Mouse (Mus musculus) brain, embryonic 14.5 days (tissue): ENCODE measurements around the gene Gm3336. TPM values are rescaled to one million over a fixed set of nuclear protein-coding genes. Genes with fewer than 3 reads are reported as not detected.
A peak's percentile ranks its signal among the peaks of the same experiment; 100 is the strongest.

Experiments
- DNase-seq: peaks from one replicate; pipeline ENCODE4 v3.0.0-alpha.2; 2011; ENCODE audit warnings: low read depth
- CTCF ChIP-seq: fragments of 200-500 bp; IDR thresholded peaks from 2 replicates; pipeline ENCODE4 v1.5.1; 2012; ENCODE audit warnings: inconsistent platforms, mild to moderate bottlenecking, moderate library complexity, borderline replicate concordance; ENCODE audit not compliant: insufficient read depth, insufficient read length; ENCODE audit errors: extremely low read depth
- POLR2A ChIP-seq: fragments of 200-500 bp; IDR thresholded peaks from 2 replicates; pipeline ENCODE4 v1.6.1; 2012; ENCODE audit warnings: mild to moderate bottlenecking, inconsistent platforms, borderline replicate concordance; ENCODE audit not compliant: poor library complexity, insufficient read depth, insufficient read length, severe bottlenecking; ENCODE audit errors: extremely low read depth
- polyA plus RNA-seq: library from polyadenylated mRNA; depleted of rRNA; stranded (reverse); fragments of >200 nt; gene quantifications from 2 replicates; pipeline ENCODE4 v1.2.3, GENCODE M21; 2012; rRNA removed

Gene Gm3336
- polyA plus RNA-seq, 1 experiment = not detected

DNA sequence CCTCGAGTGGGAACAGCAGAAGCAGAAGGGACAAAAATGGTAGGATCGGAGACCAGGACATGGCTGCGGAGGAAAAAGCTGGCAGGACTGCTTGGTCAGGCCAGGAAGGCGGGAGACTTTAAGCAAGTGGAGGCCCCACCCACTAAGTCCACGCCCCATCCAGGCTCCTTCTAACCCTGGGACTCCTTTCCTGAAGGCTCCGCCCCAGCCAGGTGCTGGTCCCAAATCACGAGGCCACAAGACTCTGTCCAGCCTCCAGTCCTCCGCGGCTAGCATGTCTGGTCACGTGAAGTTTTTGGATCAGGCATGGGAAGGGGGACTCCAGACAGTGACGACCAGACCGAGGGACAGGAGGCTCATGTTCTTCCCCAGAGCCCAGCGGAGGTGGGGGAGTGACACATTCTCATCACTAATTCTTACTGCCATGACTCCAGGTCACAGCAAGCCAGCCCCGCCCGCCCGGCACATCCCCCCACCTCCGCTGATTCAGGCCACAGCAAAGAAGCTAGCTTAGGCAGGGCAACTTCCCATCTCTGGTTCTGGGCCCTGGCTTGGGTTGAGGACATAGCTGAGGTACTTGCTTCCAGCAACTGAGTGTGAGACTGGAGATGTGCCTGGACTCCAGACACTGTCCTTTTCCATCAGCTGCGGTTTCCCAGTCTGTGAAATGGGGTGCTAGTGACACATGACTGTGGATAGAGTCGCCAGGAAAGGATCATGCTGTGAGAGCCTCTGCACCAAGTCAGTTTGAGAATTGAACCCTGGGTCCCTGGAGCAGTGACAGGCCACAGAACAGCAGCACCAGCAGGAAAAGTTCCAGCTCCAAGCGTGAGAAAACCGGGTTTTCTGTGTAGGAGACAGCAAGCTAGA is 48.5 kb downstream of the Gm3336 start:
- peak; percentile 50 for DNase-seq

DNA sequence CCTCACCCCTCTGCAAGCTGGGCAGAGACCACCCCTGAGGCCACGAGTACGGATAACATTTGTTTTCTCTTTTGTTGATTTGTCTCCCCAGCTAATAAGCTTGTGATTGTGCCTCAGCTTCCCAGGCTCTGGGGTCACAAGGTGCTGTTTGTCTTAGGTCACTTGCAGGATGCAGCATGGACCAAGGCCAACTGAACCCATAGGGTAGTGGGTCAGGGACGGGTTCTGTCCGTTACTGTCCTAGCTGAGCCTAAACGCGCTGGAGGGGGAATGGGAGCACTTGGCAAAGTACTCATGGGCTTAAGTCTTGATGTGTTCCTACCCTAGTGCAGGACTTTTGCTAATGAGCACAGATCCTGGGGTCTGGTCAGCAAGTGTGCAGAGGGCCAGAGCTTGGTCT is 49.2 kb downstream of the Gm3336 start:
- no peak for DNase-seq
- TF ChIP-seq CTCF (no peak), POLR2A (no peak)

More for the DNA sequence above, 48.5 kb downstream of the Gm3336 start:
- no peak for TF ChIP-seq POLR2A
- TF ChIP-seq CTCF = no peak

DNA sequence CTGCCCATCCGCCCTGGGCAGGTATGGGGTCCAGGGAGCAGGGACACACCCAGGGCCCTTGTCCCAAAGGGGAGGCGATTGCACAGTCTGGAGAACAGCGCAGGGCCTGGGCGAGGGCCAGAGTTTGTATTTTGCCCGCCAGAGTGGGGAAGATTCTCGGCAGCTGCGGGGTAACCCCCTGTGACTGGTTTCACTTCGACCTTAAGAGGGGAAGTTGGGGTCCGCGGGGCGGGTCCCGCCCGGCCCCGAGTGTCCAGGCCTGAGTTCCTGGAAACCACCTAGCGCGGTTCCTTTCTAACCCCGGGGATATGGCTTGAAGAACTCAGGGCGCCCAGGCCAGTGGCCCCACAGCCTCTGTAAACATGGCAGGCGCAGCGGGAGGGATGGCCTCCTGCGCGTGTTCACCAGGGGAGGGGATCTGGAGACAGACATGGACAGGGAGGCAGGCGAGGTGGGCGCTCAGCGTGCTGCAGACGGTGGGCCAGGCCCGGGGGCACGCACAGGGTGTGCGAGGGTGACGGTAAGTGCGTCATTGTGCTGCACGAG is 50.0 kb downstream of the Gm3336 start:
- DNase-seq = no peak
- TF ChIP-seq CTCF = no peak
- no peak for TF ChIP-seq POLR2A

DNA sequence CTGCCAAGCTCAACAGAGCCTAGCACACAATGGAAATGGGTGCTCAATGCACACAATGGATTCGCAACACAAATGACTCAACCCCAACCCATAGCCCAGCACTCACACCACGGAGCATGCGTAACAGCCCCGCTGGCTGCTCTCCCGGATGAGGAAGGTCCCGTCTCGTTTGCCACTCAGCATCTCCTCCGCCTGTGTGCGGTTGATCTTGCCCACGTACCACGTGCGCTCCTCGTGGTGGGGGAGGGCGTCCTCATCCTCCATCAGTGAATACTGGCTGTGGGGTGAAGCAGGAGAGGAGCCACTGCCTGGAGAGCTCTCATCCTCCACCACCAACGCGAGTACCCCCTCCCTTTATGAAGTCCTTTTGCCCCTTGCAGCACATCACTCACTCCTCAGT is 50.6 kb downstream of the Gm3336 start:
- DNase-seq = no peak
- TF ChIP-seq CTCF (no peak), POLR2A (no peak)

DNA sequence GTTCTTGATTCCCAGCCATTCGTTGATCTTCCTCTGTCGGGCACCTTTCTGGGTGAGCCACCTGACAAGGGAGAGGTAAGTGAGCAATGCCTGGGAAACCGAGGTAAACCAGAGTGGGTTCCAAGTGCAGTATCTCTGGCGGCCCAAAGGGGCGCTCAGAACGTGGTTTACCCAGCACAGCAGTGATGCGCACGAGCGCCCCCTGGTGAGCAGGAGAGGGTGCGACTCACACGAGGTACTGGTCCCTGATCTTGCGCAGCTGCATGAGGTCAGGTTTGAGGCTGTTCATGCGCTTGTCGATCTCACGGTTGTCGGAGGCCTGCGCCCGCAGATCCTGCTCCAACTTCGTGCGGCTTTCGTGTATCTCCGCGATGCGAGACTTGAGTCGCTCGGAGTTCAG is 51.0 kb downstream of the Gm3336 start:
- TF ChIP-seq POLR2A (no peak), CTCF (peak; percentile 100)
- DNase-seq = peak; percentile 97

DNA sequence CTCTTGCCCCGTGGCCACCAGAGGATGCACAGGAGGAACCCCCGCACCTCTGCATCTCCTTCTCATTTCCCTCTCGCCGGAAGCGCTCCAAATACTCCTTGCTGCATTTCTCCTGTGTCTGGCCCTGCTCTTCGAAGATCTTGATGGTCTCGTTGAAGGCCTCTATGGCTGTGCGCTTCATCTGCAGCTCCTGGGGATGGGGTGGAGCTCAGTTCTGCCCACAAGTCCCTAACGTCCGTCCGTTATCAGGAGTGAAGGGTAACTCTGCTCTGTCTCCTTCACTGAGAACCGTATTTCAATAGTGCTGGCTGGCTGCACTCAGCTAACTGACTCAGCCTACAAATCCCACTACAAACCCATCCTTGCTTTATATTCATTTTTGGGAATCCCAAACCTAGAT is 51.5 kb downstream of the Gm3336 start:
- DNase-seq = no peak
- TF ChIP-seq CTCF = no peak
- TF ChIP-seq POLR2A = no peak

DNA sequence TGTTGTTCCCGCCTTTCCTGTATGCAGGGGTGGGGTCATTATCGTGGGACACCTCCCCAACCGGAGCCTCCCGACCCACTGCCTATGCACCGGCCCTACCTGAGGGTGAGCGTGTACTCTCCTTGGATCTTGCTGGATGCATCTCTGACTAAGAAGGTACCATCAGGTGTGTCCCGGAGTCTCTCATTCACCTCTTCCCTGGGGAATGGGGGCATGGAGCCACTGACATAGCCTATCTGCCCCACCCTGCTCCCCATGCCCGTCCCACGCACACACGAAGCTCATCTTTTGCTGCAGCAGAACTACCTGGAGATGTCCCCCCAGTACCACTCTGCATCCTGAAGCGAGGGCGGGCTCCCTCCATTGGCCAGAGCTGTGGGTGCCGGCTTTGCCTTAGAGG is 52.4 kb downstream of the Gm3336 start:
- no peak for DNase-seq
- TF ChIP-seq CTCF = no peak
- no peak for TF ChIP-seq POLR2A

DNA sequence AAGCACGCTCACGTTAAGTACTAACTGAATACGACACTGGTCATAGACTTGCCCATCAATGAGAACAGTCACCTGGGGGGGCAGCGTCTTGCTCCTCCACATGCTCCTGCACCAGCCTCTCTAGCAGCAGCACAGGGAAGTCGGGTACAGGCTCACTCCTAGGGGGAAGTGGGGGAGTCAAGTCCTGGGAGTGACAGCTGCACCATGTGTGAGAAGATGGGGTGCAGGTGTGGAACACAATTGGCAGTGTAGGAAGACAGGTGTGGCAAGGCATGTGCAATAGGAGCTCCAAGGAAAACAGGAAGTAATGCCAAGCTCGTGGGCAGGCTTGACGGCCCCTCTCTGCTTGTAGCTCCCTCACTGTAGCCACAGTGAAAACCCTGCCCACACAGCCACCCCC is 52.9 kb downstream of the Gm3336 start:
- no peak for TF ChIP-seq POLR2A
- TF ChIP-seq CTCF = no peak
- no peak for DNase-seq

DNA sequence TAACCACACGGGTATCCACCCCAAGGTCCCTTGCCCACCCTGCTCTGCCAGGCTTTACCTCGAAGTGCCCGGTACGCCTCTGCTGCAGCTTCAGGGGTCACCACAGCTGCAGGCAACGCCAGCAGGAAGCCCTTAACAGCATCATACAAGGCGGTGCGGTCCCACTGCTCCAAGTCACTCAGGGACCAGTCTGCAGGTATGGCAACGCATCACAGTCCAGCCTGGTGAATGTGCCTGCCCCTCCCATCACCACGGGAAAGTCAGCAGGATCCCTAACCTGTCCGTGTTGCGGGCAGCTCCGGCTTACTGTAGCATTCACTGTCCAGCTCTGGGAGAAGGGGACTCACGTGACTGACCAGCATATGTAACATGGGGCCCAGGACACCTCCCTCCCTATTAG is 53.7 kb downstream of the Gm3336 start:
- DNase-seq = no peak
- TF ChIP-seq POLR2A (no peak), CTCF (no peak)

Other genes with a start within 250 kb of the Gm3336 start
- gene Klhl26, start 241.6 kb upstream of the Gm3336 start, polyA plus RNA-seq = 46.7 and 50.6 TPM in 2 replicates
- gene Tmem59l, start 231.2 kb upstream of the Gm3336 start, polyA plus RNA-seq = 64.8 and 68.6 TPM in 2 replicates
- gene Crlf1, start 225.4 kb upstream of the Gm3336 start, polyA plus RNA-seq = 1.4 and 2.5 TPM in 2 replicates
- gene Rex1bd, start 211.8 kb upstream of the Gm3336 start, polyA plus RNA-seq = 175 and 234 TPM in 2 replicates
- 1,073 and 1,241 TPM in 2 replicates for gene Uba52, start 207.7 kb upstream of the Gm3336 start, polyA plus RNA-seq
- gene Fkbp8, start 190.8 kb upstream of the Gm3336 start, polyA plus RNA-seq = 485 and 597 TPM in 2 replicates
- gene Kxd1, start 190.6 kb upstream of the Gm3336 start, polyA plus RNA-seq = 44.5 and 52.0 TPM in 2 replicates
- gene Ell, start 179.1 kb upstream of the Gm3336 start, polyA plus RNA-seq = 26.6 and 27.0 TPM in 2 replicates
- 165 and 231 TPM in 2 replicates for gene Isyna1, start 124.2 kb upstream of the Gm3336 start, polyA plus RNA-seq
- gene Ssbp4, start 109.7 kb upstream of the Gm3336 start, polyA plus RNA-seq = 202 and 236 TPM in 2 replicates
- gene Lrrc25, start 102.4 kb upstream of the Gm3336 start, polyA plus RNA-seq = 1.4 TPM in 2 replicates
- 0.23 and 0.26 TPM in 2 replicates for gene Gdf15, start 86.1 kb upstream of the Gm3336 start, polyA plus RNA-seq
- 80.8 and 83.7 TPM in 2 replicates for gene Pgpep1, start 58.2 kb upstream of the Gm3336 start, polyA plus RNA-seq
- gene Lsm4, start 45.3 kb upstream of the Gm3336 start, polyA plus RNA-seq = 159 and 208 TPM in 2 replicates
- 281 and 291 TPM in 2 replicates for gene Jund, start 19.6 kb upstream of the Gm3336 start, polyA plus RNA-seq
- 0.10 and 0.23 TPM in 2 replicates for gene Iqcn, start 15.1 kb upstream of the Gm3336 start, polyA plus RNA-seq
- gene Pde4c, start 5.2 kb downstream of the Gm3336 start, polyA plus RNA-seq = 0.40 and 0.58 TPM in 2 replicates
- gene Rab3a, start 36.1 kb downstream of the Gm3336 start, polyA plus RNA-seq = 468 and 475 TPM in 2 replicates
- gene Mpv17l2, start 42.4 kb downstream of the Gm3336 start, polyA plus RNA-seq = 29.1 and 45.0 TPM in 2 replicates
- gene Pik3r2, start 58.2 kb downstream of the Gm3336 start, polyA plus RNA-seq = 150 and 161 TPM in 2 replicates
- 45.2 and 48.3 TPM in 2 replicates for gene Mast3, start 86.5 kb downstream of the Gm3336 start, polyA plus RNA-seq
- 0.11 and 0.14 TPM in 2 replicates for gene Il12rb1, start 89.9 kb downstream of the Gm3336 start, polyA plus RNA-seq
- 27.2 and 38.6 TPM in 2 replicates for gene Arrdc2, start 121.2 kb downstream of the Gm3336 start, polyA plus RNA-seq
- 37.8 and 38.4 TPM in 2 replicates for gene Kcnn1, start 144.7 kb downstream of the Gm3336 start, polyA plus RNA-seq
- 94.9 and 111 TPM in 2 replicates for gene Ccdc124, start 155.4 kb downstream of the Gm3336 start, polyA plus RNA-seq
- 1.2 and 1.3 TPM in 2 replicates for gene Slc5a5, start 174.2 kb downstream of the Gm3336 start, polyA plus RNA-seq
- gene Rpl18a, start 178.9 kb downstream of the Gm3336 start, polyA plus RNA-seq = 3,092 and 4,066 TPM in 2 replicates
- 76.8 and 80.6 TPM in 2 replicates for gene Map1s, start 187.4 kb downstream of the Gm3336 start, polyA plus RNA-seq